Mouse (Mus musculus) lung, adult 2 months (tissue): ENCODE results near the gene Sorbs1.

Source experiments
- CTCF ChIP-seq: fragments of 200-500 bp; IDR thresholded peaks from 2 replicates; pipeline ENCODE4 v1.5.1; 2011; ENCODE audit warnings: mild to moderate bottlenecking, low read length, control low read depth; ENCODE audit not compliant: insufficient read depth
- POLR2A ChIP-seq: fragments of 200-500 bp; IDR thresholded peaks from 2 replicates; pipeline ENCODE4 v1.6.1; 2011; ENCODE audit warnings: low read depth, mild to moderate bottlenecking, control low read depth, low read length, borderline replicate concordance; ENCODE audit errors: extremely low read depth

- no peak for TF ChIP-seq CTCF
- no peak for TF ChIP-seq POLR2A
These were observed 4.7 kb downstream of the Sorbs1 start for GRCm38 (mm10) chr19:40508851-40509250.
